Mouse (Mus musculus): ENCODE data around the gene Arhgap31. TPM values are rescaled to one million over a fixed set of nuclear protein-coding genes. Genes with fewer than 3 reads are reported as not detected.
A peak's percentile ranks its signal among the peaks of the same experiment; 100 is the strongest.

The Arhgap31 gene
- polyA plus RNA-seq, 1 experiment = 6.1 TPM

DNA sequence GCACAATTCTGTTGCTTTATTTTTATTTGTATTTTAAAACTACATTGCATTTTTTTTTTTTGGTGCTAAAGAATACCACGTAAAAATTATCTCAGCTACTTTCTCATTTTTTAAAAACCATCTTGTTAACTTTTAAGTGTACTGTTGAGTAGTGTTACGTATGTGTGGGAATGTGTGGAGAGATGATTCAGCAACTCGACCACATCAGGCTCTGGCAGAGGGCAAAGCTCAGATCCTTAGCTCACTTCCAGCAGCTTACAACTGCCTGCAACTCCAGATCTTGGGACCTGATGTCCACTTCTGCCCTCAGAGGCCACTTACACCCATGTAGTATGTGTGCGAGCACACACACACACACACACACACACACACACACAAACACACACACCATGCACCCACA, 43.5 kb upstream of the Arhgap31 start:
- 28% methylated on average over 4 of the region's 4 CpGs for WGBS
- Histone ChIP-seq H3K4me3 (replicated peaks; ENCODE audit: control insufficient read depth, low read depth, low read length) (no peak overlapping the region), H3K27ac (ENCODE audit: control insufficient read depth, insufficient read depth, low read depth, low read length, poor library complexity) (no peak overlapping the region), H3K4me1 (ENCODE audit: control insufficient read depth, insufficient read depth, low read length) (peaks cover 2% of the 10 kb centered on the region; the same call in 1 of the 2 replicates)
- TF ChIP-seq POLR2A (IDR thresholded peaks at IDR 0.05; ENCODE audit: borderline replicate concordance, control insufficient read depth, low read depth, low read length) (no peak), CTCF (IDR thresholded peaks at IDR 0.05; ENCODE audit: control insufficient read depth, insufficient read depth, low read length) (no peak)

DNA sequence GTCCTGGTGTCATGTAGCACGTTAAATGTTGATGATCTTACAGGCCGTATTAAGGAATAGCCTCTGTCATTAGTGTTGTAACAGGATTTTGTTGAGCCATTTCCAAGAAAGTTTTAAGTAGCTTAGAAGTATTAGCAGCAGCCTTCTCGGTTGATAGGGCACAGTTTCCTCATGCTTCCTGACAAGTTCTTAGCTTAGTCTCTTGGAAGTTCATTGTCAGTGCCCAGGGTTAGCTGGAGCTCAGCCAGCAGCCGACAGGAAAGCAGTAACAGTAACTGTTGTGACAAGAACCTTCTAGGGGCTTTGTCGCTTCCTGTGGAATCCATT, 43.1 kb upstream of the Arhgap31 start:
- 9% methylated on average over 5 of the region's 5 CpGs for WGBS
- peaks cover 2% of the 10 kb centered on the region; the same call in 1 of the 2 replicates for H3K4me1 ChIP-seq (ENCODE audit: control insufficient read depth, insufficient read depth, low read length)
- H3K4me3 ChIP-seq (replicated peaks; ENCODE audit: control insufficient read depth, low read depth, low read length) = no peak overlapping the region
- no peak for TF ChIP-seq CTCF (IDR thresholded peaks at IDR 0.05; ENCODE audit: control insufficient read depth, insufficient read depth, low read length)
- TF ChIP-seq POLR2A (IDR thresholded peaks at IDR 0.05; ENCODE audit: borderline replicate concordance, control insufficient read depth, low read depth, low read length) = no peak
- no peak overlapping the region for H3K27ac ChIP-seq (ENCODE audit: control insufficient read depth, insufficient read depth, low read depth, low read length, poor library complexity)

DNA sequence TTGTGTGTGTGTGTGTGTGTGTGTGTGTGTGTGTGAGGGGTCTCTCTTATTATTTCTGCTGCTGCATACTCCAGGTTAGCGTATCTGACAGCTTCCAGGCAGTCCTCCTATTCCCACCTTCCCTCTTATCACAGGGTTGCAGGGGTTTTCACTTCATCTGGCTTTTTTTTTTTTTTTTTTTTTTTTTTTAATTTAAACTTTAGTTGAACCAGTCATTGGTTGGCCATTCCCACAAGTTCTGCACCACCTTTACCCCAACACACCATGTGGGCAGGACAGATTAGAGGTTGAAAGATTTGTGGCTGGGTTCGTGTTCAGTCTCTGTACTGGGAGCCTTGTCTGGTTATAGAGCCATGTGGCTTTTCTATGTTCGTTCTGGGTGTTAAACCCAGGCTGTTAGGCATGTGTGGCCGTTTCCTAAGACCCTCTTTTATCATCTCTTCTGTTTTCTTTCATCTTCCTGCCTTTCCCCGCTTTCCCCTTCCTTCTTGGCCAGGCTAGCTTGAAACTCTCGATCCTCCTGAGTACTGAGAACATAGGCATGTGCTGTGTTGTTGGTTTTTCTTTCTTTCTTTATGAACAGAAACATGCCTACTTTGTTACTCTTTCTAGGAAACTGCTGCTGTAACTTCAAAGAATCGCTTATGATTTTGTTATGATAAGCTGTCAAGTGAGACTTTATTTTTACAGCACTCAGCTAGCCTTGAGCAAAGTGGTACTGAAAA, 42.5 kb upstream of the Arhgap31 start:
- 16% methylated on average over 7 of the region's 7 CpGs for WGBS
- Histone ChIP-seq H3K4me3 (replicated peaks; ENCODE audit: control insufficient read depth, low read depth, low read length) (no peak overlapping the region), H3K4me1 (ENCODE audit: control insufficient read depth, insufficient read depth, low read length) (peaks cover 2% of the 10 kb centered on the region; the same call in 1 of the 2 replicates), H3K27ac (ENCODE audit: control insufficient read depth, insufficient read depth, low read depth, low read length, poor library complexity) (no peak overlapping the region)
- TF ChIP-seq CTCF (IDR thresholded peaks at IDR 0.05; ENCODE audit: control insufficient read depth, insufficient read depth, low read length) = no peak
- TF ChIP-seq POLR2A (IDR thresholded peaks at IDR 0.05; ENCODE audit: borderline replicate concordance, control insufficient read depth, low read depth, low read length) = no peak

DNA sequence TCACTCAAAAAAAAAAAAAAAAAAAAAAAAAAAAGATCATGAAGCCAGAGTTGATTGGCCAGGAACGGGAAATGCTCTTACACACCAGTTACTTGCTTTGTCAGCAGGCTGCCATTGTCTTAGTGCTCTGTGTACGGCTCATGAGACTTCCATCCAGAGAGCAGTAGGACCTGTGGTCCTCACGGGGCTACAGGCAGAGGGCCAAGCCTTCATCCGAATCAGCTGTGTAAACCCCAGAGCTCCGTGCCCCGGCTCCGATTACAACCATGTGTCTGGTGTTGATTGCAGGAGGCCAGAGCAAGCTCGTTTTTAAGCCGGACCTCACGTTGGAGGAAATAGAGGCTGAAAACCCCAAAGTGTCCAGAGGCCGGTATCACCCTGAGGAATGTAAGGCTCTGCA, 40.6 kb upstream of the Arhgap31 start:
- Histone ChIP-seq H3K4me1 (ENCODE audit: control insufficient read depth, insufficient read depth, low read length) (no peaks in the 10 kb centered on the region; the same call in 1 of the 2 replicates), H3K4me3 (replicated peaks; ENCODE audit: control insufficient read depth, low read depth, low read length) (no peak overlapping the region), H3K27ac (ENCODE audit: control insufficient read depth, insufficient read depth, low read depth, low read length, poor library complexity) (no peak overlapping the region)
- 85% methylated on average over 11 of the region's 11 CpGs for WGBS
- no peak for TF ChIP-seq CTCF (IDR thresholded peaks at IDR 0.05; ENCODE audit: control insufficient read depth, insufficient read depth, low read length)
- TF ChIP-seq POLR2A (IDR thresholded peaks at IDR 0.05; ENCODE audit: borderline replicate concordance, control insufficient read depth, low read depth, low read length) = no peak

DNA sequence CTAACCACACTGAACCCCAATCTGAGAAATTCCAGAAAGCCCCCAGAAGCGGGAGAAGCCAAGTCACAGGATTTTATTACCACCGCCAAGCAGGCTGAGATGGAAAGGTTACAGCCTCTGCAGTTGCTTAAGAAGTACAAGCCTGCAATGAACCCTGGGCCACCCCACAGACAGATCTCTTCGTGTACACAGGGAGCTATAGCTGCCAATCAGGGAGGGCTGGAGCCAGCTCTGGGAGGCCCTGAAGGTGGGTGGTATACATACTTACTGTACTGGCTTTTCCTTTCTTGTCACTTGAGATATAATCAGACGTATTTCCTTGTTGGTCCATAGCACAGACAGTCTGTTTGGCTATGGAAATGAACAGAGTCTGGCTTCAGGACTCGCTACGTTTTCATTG, 37.7 kb upstream of the Arhgap31 start:
- Histone ChIP-seq H3K27ac (ENCODE audit: control insufficient read depth, insufficient read depth, low read depth, low read length, poor library complexity) (no peak overlapping the region), H3K4me1 (ENCODE audit: control insufficient read depth, insufficient read depth, low read length) (peaks cover 2% of the 10 kb centered on the region; the same call in 1 of the 2 replicates), H3K4me3 (replicated peaks; ENCODE audit: control insufficient read depth, low read depth, low read length) (no peak overlapping the region)
- 75% methylated on average over 6 of the region's 6 CpGs for WGBS
- TF ChIP-seq CTCF (IDR thresholded peaks at IDR 0.05; ENCODE audit: control insufficient read depth, insufficient read depth, low read length) (no peak), POLR2A (IDR thresholded peaks at IDR 0.05; ENCODE audit: borderline replicate concordance, control insufficient read depth, low read depth, low read length) (no peak)

DNA sequence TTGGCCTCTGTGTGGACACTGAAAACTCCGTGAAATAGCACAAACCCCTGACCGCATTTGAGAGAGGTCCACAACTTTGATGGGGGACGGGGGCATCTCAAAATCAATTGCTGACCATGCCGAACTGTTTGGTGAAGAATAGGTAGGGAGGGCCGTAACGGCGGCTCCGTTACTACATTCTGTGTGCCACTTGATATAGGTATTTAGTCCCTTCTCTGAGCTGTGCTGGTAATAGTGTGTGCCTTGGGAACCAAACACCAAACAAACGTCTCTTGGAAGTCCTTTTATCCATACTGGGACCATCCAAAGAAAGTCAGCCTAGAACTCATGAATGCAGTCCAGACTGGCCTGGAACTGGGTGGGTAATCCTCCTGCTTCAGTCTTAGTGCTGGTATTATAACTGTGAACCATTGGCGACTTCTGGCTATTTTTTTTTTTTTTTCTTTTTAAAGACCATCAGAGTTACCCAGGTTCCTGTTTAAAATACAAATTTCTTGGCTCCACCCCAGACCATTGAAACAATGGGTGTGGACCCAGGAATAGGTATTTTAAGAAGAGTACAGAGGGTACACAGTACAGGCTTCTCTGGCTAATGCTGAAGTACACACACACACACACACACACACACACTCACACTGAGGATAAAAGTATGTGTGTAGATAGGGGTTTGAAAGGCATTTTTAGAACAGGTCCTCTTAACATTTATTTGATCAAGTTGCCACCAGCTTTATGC, 31.0 kb upstream of the Arhgap31 start:
- H3K27ac ChIP-seq (ENCODE audit: control insufficient read depth, insufficient read depth, low read depth, low read length, poor library complexity) = no peak overlapping the region
- peaks cover 2% of the 10 kb centered on the region; the same call in 1 of the 2 replicates for H3K4me1 ChIP-seq (ENCODE audit: control insufficient read depth, insufficient read depth, low read length)
- TF ChIP-seq POLR2A (IDR thresholded peaks at IDR 0.05; ENCODE audit: borderline replicate concordance, control insufficient read depth, low read depth, low read length) = no peak
- TF ChIP-seq CTCF (IDR thresholded peaks at IDR 0.05; ENCODE audit: control insufficient read depth, insufficient read depth, low read length) = no peak
- no peak overlapping the region for H3K4me3 ChIP-seq (replicated peaks; ENCODE audit: control insufficient read depth, low read depth, low read length)
- WGBS = 85% methylated on average over 10 of the region's 10 CpGs

DNA sequence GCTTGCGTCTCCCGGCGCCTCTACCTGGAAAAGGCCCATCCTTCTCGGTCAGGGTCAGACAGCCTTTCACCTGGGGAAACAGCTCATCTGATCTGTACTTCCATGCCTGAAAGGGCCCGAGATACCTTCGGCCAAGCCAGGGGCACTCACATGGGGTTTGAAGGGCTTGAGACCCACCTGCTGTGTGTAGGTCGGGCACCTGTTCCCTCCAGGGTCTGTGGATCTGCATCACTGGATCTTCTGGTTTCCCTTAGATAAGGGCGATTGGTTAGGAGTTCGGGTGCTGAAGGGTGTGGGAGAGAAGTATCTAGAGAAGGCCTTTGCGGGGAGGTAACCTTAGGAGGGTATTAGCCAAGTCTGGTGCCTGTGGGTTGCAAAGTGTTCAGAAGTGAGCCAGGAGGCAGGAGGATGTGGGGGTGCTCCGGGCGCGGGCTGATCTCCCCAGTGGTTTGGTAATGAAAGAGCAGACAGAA, 29.6 kb upstream of the Arhgap31 start:
- 0% methylated on average over 13 of the region's 13 CpGs for WGBS
- TF ChIP-seq POLR2A (IDR thresholded peaks at IDR 0.05; ENCODE audit: borderline replicate concordance, control insufficient read depth, low read depth, low read length) (no peak), CTCF (IDR thresholded peaks at IDR 0.05; ENCODE audit: control insufficient read depth, insufficient read depth, low read length) (no peak)
- Histone ChIP-seq H3K4me3 (replicated peaks; ENCODE audit: control insufficient read depth, low read depth, low read length) (peak overlapping the region; percentile 50), H3K27ac (ENCODE audit: control insufficient read depth, insufficient read depth, low read depth, low read length, poor library complexity) (peak overlapping the region; percentile 58; the same call in 1 of the 2 replicates), H3K4me1 (ENCODE audit: control insufficient read depth, insufficient read depth, low read length) (peaks cover 2% of the 10 kb centered on the region; the same call in 1 of the 2 replicates)

DNA sequence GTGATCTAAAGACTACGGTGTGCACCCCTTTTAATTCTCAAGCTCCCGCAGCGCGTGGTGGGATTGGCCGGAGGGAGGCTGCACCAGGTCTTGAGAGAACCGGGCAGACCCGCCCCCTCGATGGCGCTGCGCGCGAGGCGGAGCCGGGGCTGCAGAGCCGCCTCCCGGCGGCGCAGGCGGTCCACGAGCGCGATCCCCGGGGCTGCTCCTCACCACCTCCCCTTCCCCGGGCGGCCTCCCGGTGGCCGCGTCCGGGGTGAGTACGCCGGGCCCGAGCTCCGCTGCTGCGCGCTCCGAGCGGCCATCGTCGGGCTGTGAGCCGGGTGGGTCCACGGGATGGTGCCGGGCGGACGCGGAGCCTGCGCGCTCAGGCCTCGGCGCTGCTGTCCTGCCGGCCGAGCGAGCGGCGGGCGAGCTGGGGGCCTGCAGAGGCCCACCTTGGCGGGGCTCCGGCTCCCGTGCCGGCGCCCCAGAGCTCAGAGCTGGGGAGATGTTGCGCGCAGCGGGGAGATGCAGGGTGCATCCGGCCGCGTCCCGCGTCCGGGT, 29.1 kb upstream of the Arhgap31 start, which contains the start of gene B4galt4:
Gene B4galt4, plus strand, starts transcription at position 152 of the 546 bp plus-strand sequence.
- TF ChIP-seq POLR2A (IDR thresholded peaks at IDR 0.05; ENCODE audit: borderline replicate concordance, control insufficient read depth, low read depth, low read length) (peak; percentile 26; the same call in 1 of the 2 replicates), CTCF (IDR thresholded peaks at IDR 0.05; ENCODE audit: control insufficient read depth, insufficient read depth, low read length) (no peak)
- Histone ChIP-seq H3K4me1 (ENCODE audit: control insufficient read depth, insufficient read depth, low read length) (peaks cover 2% of the 10 kb centered on the region; the same call in 1 of the 2 replicates), H3K4me3 (replicated peaks; ENCODE audit: control insufficient read depth, low read depth, low read length) (peak within 1 kb of the TSS; percentile 50), H3K27ac (ENCODE audit: control insufficient read depth, insufficient read depth, low read depth, low read length, poor library complexity) (peak within 1 kb of the TSS; percentile 58; the same call in 1 of the 2 replicates)
- WGBS = under 1% methylated on average over 69 of the region's 69 CpGs
